Mouse (Mus musculus) heart, embryonic 14.5 days (tissue): ENCODE results near the gene Gfy. TPM values are rescaled to one million over a fixed set of nuclear protein-coding genes. Genes with fewer than 3 reads are reported as not detected.
"Not testable (repeated sequence)": the region's sequence is repeated elsewhere in the genome, so short reads cannot be mapped to it uniquely, and the experiment has no call there.

ENCODE experiments used
- ATAC-seq: fragments of 200-750 bp; cut with Nextera tagmentation; 2 replicates; pipeline ENCODE4 v1.8.0; 2017; ENCODE audit warnings: low read depth, moderate TSS enrichment; ENCODE audit not compliant: insufficient number of reproducible peaks, insufficient read depth, low FRiP score
- H3K27ac ChIP-seq, 2 experiments: fragments of 200-500 bp in 1 of 2; fragments of 300-500 bp in 1 of 2; sonication (generic) in 1 of 2; replicated peaks in 1 of 2; 2 replicates each; pipeline ENCODE4 v1.5.1; 2012 to 2014; ENCODE audit warnings: low read depth in 2 of 2, low read length in 2 of 2, control low read depth in 1 of 2, mild to moderate bottlenecking in 1 of 2, mixed read lengths in 1 of 2; ENCODE audit not compliant: control insufficient read depth in 1 of 2, insufficient read depth in 1 of 2
- H3K27me3 ChIP-seq: fragments of 300-500 bp; sonication (generic); 2 replicates; pipeline ENCODE4 v1.6.1; 2014; ENCODE audit warnings: mild to moderate bottlenecking, low read length, control low read depth; ENCODE audit not compliant: control insufficient read depth, insufficient read depth
- H3K36me3 ChIP-seq: fragments of 300-500 bp; sonication (generic); 2 replicates; pipeline ENCODE4 v1.6.1; 2014; ENCODE audit warnings: mild to moderate bottlenecking, control low read depth, low read length, mixed read lengths; ENCODE audit not compliant: control insufficient read depth, insufficient read depth
- H3K4me1 ChIP-seq, 2 experiments: fragments of 200-500 bp in 1 of 2; fragments of 300-500 bp in 1 of 2; sonication (generic) in 1 of 2; 2 replicates each; pipeline ENCODE4 v1.6.1; 2012 to 2014; ENCODE audit warnings: low read length in 2 of 2, control low read depth in 1 of 2, mixed read lengths in 1 of 2; ENCODE audit not compliant: control insufficient read depth in 2 of 2, insufficient read depth in 2 of 2
- H3K4me2 ChIP-seq: fragments of 300-500 bp; sonication (generic); 2 replicates; pipeline ENCODE4 v1.6.1; 2014; ENCODE audit warnings: mild to moderate bottlenecking, low read length
- H3K4me3 ChIP-seq, 2 experiments: fragments of 200-500 bp in 1 of 2; fragments of 300-500 bp in 1 of 2; sonication (generic) in 1 of 2; 2 replicates each; pipeline ENCODE4 v1.5.1; 2012 to 2014; ENCODE audit warnings: low read length in 2 of 2, mild to moderate bottlenecking in 2 of 2, control low read depth in 1 of 2, low read depth in 1 of 2, moderate library complexity in 1 of 2; ENCODE audit not compliant: control insufficient read depth in 1 of 2, insufficient read depth in 1 of 2
- H3K9ac ChIP-seq: fragments of 300-500 bp; sonication (generic); 2 replicates; pipeline ENCODE4 v1.6.1; 2014; ENCODE audit warnings: mild to moderate bottlenecking, low read length
- H3K9me3 ChIP-seq: fragments of 300-500 bp; sonication (generic); 2 replicates; pipeline ENCODE4 v1.6.1; 2016; ENCODE audit warnings: low read length, control low read depth; ENCODE audit not compliant: control insufficient read depth
- WGBS: fragments of 180-500 bp; shearing (Covaris S2); extraction: QIAGEN DNeasy Blood & Tissue Kit; methylation state at CpG from one replicate; pipeline ENCODE4 v1.1.7; 2014; 5-methylcytosine and 5-hydroxymethylcytosine counted together
- polyA plus RNA-seq: library from polyadenylated mRNA; unstranded; fragments of >200 nt; fragmentation: Nextera tagmentation; extraction: Ambion mirVana; gene quantifications from 2 replicates; pipeline ENCODE4 v1.2.1, GENCODE M21; 2014

The Gfy gene
- polyA plus RNA-seq, 1 experiment from 2014 or later = not detected

DNA sequence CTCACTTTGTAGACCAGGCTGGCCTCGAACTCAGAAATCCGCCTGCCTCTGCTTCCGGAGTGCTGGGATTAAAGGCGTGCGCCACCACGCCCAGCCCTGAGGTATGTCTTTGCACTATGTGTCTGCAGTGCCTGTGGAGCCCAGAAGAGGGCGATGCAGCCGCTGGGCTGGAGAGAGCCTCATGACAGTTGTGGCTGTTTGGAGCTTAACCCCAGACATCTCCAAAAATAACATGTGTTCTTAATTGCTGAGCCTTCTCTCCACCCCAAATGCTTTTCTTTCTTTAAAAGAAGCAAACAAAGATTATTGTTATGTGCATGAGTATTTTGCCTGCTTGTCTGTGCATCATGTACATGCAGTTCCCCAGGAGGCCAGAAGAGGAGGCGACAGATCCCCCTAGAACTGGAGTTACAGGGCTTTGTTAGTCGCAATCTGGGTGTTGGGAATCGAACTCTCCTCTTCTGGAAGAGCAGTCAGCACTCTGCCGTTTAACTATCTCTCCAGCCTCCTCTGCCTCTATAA is 24.3 kb downstream of the Gfy start:
- 77% methylated on average over 12 of the region's 12 CpGs for WGBS
- Histone ChIP-seq H3K36me3 (peaks cover 29% of the 10 kb centered on the region), H3K4me2 (peak overlapping the region; percentile 74), H3K4me1 (peaks cover 4 to 9% of the 10 kb centered on the region in 2 experiments; a peak in 2 of 4 replicates), H3K4me3 (peak overlapping the region; percentile 39 to 63), H3K9ac (peak overlapping the region; percentile 52), H3K9me3 (no peaks in the 10 kb centered on the region), H3K27me3 (no peaks in the 10 kb centered on the region), H3K27ac (peak overlapping the region in 1 of 2 experiments; percentile 96; a peak in 1 of 4 replicates)
- no peak for ATAC-seq

- Histone ChIP-seq H3K9me3 (no peaks in the 10 kb centered on the region), H3K27me3 (no peaks in the 10 kb centered on the region), H3K4me1 (peaks cover 4 to 9% of the 10 kb centered on the region in 2 experiments; a peak in 2 of 4 replicates), H3K4me3 (peak within 1 kb of the TSS; percentile 63 to 84), H3K36me3 (peaks cover 22% of the 10 kb centered on the region), H3K27ac (peak within 1 kb of the TSS; percentile 96 to 98), H3K9ac (peak within 1 kb of the TSS; percentile 93), H3K4me2 (peak within 1 kb of the TSS; percentile 74)
- WGBS = 4% methylated on average over 64 of the region's 69 CpGs
- ATAC-seq = peak; percentile 93
Measured at GRCm38 (mm10) chr7:45154096-45154992, 25.0 kb downstream of the Gfy start, which contains the start of the genes Pih1d1 and Aldh16a1. TSS of gene Pih1d1 (plus strand) at chr7:45154303. TSS of gene Aldh16a1 (minus strand) at chr7:45154584.

DNA sequence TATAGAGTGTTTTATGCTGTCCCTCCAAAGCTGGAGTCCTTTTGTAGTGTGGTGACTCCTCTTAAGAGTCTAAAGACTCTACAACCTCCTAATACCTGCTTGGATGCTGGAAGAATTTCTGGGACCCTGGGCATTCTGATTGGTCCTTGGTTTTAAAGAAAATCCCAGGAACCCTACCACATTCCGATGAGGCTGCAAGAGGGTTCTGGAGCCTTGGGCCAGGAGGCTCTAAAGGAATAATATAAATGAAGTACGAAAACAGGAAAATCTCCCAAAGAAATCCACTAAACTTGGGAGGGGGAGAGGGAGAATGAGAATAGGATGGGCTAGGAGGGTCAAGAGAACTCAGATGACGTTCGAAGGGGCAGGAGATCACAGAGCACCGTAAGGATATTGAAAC is 25.8 kb downstream of the Gfy start:
- ATAC-seq = no peak
- WGBS = 2% methylated on average over 5 of the region's 5 CpGs
- H3K4me3 ChIP-seq = peak overlapping the region; percentile 63 to 84
- no peaks in the 10 kb centered on the region for H3K9me3 ChIP-seq
- H3K9ac ChIP-seq = peak overlapping the region; percentile 93
- peak overlapping the region; percentile 74 for H3K4me2 ChIP-seq
- H3K36me3 ChIP-seq = peaks cover 19% of the 10 kb centered on the region
- no peaks in the 10 kb centered on the region for H3K27me3 ChIP-seq
- peaks cover 4 to 9% of the 10 kb centered on the region in 2 experiments; a peak in 2 of 4 replicates for H3K4me1 ChIP-seq
- peak overlapping the region; percentile 78 to 96 for H3K27ac ChIP-seq

DNA sequence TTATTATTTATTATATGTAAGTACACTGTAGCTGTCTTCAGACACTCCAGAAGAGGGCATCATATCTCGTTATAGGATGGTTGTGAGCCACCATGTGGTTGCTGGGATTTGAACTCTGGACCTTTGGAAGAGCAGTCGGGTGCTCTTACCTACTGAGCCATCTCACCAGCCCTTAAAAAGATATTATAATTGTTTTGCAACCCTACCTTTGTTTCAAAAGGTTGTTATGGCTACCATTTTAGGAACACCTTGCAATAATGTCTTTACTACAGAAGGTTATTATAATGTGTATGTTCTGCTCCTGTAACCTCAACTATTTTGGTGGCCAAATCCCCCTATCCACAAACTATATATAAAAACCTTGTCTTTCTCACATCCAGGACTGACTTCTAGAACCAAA is 26.3 kb downstream of the Gfy start:
- H3K9ac ChIP-seq, H3K9me3 ChIP-seq, ATAC-seq, H3K27me3 ChIP-seq, H3K4me3 ChIP-seq, H3K4me1 ChIP-seq, H3K27ac ChIP-seq: not testable (repeated sequence)
- H3K4me2 ChIP-seq = peak overlapping the region; percentile 74; the same call in 1 of the 2 replicates
- 96% methylated on average over 2 of the region's 2 CpGs for WGBS
- peaks cover 18% of the 10 kb centered on the region for H3K36me3 ChIP-seq

GRCm38 (mm10) chr7:45151303-45151702 is 28.1 kb downstream of the Gfy start:
- no peak overlapping the region for H3K9ac ChIP-seq
- H3K27ac ChIP-seq = no peak overlapping the region
- no peaks in the 10 kb centered on the region for H3K27me3 ChIP-seq
- ATAC-seq = no peak
- peaks cover 4 to 9% of the 10 kb centered on the region in 2 experiments; a peak in 2 of 4 replicates for H3K4me1 ChIP-seq
- WGBS = 55% methylated on average over 11 of the region's 11 CpGs
- no peaks in the 10 kb centered on the region for H3K9me3 ChIP-seq
- H3K4me3 ChIP-seq = no peak overlapping the region
- peaks cover 17% of the 10 kb centered on the region for H3K36me3 ChIP-seq
- H3K4me2 ChIP-seq = no peak overlapping the region

GRCm38 (mm10) chr7:45150321-45150720 is 29.0 kb downstream of the Gfy start:
- H3K4me3 ChIP-seq = no peak overlapping the region
- no peak overlapping the region; the same call in 1 of the 2 replicates for H3K9ac ChIP-seq
- no peak overlapping the region for H3K4me2 ChIP-seq
- peaks cover 4 to 9% of the 10 kb centered on the region in 2 experiments; a peak in 2 of 4 replicates for H3K4me1 ChIP-seq
- no peaks in the 10 kb centered on the region for H3K9me3 ChIP-seq
- H3K27me3 ChIP-seq = no peaks in the 10 kb centered on the region
- no peak for ATAC-seq
- H3K36me3 ChIP-seq = peaks cover 25% of the 10 kb centered on the region
- H3K27ac ChIP-seq = no peak overlapping the region
- whole genome bisulfite sequencing = 63% methylated on average over 4 of the region's 4 CpGs

DNA sequence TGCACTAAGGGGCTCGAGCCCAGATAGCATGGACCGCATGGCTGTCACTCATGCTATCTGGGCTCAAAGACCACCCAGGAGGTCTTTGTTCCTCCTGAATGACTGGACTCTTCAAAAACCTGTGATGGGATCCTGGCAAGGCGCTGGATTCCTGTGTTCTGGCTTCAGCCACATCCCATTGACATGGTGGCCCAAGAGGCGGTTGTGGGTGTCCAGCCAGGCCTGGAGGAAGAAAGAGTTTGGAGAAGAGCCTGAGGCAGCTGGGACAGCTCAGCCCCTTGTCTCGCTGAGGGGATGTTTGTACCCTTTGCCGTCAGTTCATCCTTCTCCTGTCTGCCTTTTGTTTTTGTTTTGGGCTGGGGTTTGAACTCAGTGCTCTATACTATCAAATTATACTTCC is 29.8 kb downstream of the Gfy start:
- Histone ChIP-seq H3K9ac (no peak overlapping the region), H3K36me3 (peaks cover 33% of the 10 kb centered on the region), H3K27ac (no peak overlapping the region), H3K4me2 (no peak overlapping the region), H3K4me3 (no peak overlapping the region), H3K9me3 (no peaks in the 10 kb centered on the region), H3K27me3 (no peaks in the 10 kb centered on the region), H3K4me1 (peaks cover 0 to 4% of the 10 kb centered on the region in 2 experiments; a peak in 1 of 4 replicates)
- WGBS = 63% methylated on average over 6 of the region's 6 CpGs
- no peak for ATAC-seq
